Mouse (Mus musculus) lung, embryonic 14.5 days (tissue): Measurements from ENCODE around the gene Daam2. TPM values are rescaled to one million over a fixed set of nuclear protein-coding genes. Genes with fewer than 3 reads are reported as not detected.
A peak's percentile ranks its signal among the peaks of the same experiment; 100 is the strongest.
"Not testable (repeated sequence)": the region's sequence is repeated elsewhere in the genome, so short reads cannot be mapped to it uniquely, and the experiment has no call there.

Experiments
- ATAC-seq: fragments of 200-750 bp; cut with Nextera tagmentation; 2 replicates; pipeline ENCODE4 v1.8.0; 2017; ENCODE audit warnings: mild to moderate bottlenecking, moderate TSS enrichment, moderate library complexity; ENCODE audit not compliant: insufficient read depth
- DNase-seq: peaks from one replicate; pipeline ENCODE4 v3.0.0-alpha.2; 2015
- H3K27ac ChIP-seq: fragments of 300-500 bp; sonication (generic); 2 replicates; pipeline ENCODE4 v1.5.1; 2014; ENCODE audit warnings: low read depth, mild to moderate bottlenecking, moderate library complexity
- H3K27me3 ChIP-seq: fragments of 300-500 bp; sonication (generic); 2 replicates; pipeline ENCODE4 v1.6.1; 2014; ENCODE audit warnings: low read length, control low read depth; ENCODE audit not compliant: insufficient read depth
- H3K36me3 ChIP-seq: fragments of 300-500 bp; sonication (generic); 2 replicates; pipeline ENCODE4 v1.6.1; 2014; ENCODE audit warnings: control low read depth; ENCODE audit not compliant: insufficient read depth
- H3K4me1 ChIP-seq: fragments of 300-500 bp; sonication (generic); 2 replicates; pipeline ENCODE4 v1.6.1; 2014; ENCODE audit warnings: antibody characterized with exemption, control low read depth; ENCODE audit not compliant: insufficient read depth
- H3K4me2 ChIP-seq: fragments of 300-500 bp; sonication (generic); 2 replicates; pipeline ENCODE4 v1.6.1; 2014; ENCODE audit warnings: mild to moderate bottlenecking
- H3K4me3 ChIP-seq: fragments of 300-500 bp; sonication (generic); 2 replicates; pipeline ENCODE4 v1.5.1; 2014; ENCODE audit warnings: low read depth, low read length
- H3K9ac ChIP-seq: fragments of 300-500 bp; sonication (generic); 2 replicates; pipeline ENCODE4 v1.6.1; 2014
- H3K9me3 ChIP-seq: fragments of 300-500 bp; sonication (generic); 2 replicates; pipeline ENCODE4 v1.6.1; 2016; ENCODE audit warnings: low read depth, low read length, control low read depth
- CTCF ChIP-seq: IDR thresholded peaks from 2 replicates; pipeline ENCODE4 v1.5.1; 2016; ENCODE audit warnings: antibody characterized with exemption, low read depth
- WGBS: fragments of 180-500 bp; shearing (Covaris S2); extraction: QIAGEN DNeasy Blood & Tissue Kit; methylation state at CpG from one replicate; pipeline ENCODE4 v1.1.7; 2014; 5-methylcytosine and 5-hydroxymethylcytosine counted together
- polyA plus RNA-seq: library from polyadenylated mRNA; unstranded; fragments of >200 nt; fragmentation: Nextera tagmentation; extraction: Ambion mirVana; gene quantifications from 2 replicates; pipeline ENCODE4 v1.2.1, GENCODE M21; 2014

The Daam2 gene
- polyA plus RNA-seq, 1 experiment from 2014 or later: 18.1 TPM

DNA sequence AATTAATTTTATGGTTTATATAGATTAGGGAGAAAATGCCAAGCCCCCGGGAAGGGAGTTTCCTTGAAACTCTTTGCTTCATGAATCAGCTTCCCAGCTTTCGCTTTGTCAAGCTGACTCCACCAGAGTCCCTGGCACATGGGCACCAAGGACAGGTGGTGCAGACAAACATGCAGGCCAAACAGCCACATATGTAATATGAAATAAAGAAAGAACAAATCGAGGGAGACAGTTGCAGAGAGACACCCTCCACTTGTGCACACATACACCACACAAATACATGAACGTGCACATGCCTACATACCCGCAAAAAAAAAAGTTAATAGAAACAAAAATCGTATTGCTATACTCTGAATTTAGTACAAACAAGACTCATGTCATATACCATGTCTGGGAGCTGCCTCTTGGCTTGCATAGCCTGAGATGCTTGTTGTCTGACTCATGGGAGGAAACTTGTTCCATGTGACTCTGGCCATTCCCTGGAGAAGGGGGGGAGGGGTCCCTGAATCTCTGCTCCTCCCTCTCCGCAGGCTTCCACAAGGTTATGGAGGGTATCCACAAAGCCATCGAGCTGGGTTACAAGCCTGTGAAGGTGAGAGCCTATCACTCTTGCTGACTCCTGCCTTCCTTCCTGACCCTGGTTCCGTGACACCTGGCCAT, 115.4 kb downstream of the Daam2 start:
- no peaks in the 10 kb centered on the region for H3K9me3 ChIP-seq
- ATAC-seq (0 out of 2 replicates have a peak, but pooled peaks have one; percentile 19), DNase-seq (no peak)
- H3K9ac ChIP-seq: no peak overlapping the region
- no peak overlapping the region for H3K4me2 ChIP-seq
- no peak overlapping the region for H3K27ac ChIP-seq
- H3K4me1 ChIP-seq: no peaks in the 10 kb centered on the region
- WGBS: 49% methylated on average over 8 of the region's 9 CpGs
- TF ChIP-seq CTCF: no peak
- no peak overlapping the region for H3K4me3 ChIP-seq
- H3K27me3 ChIP-seq: no peaks in the 10 kb centered on the region
- H3K36me3 ChIP-seq: peaks cover 29% of the 10 kb centered on the region

DNA sequence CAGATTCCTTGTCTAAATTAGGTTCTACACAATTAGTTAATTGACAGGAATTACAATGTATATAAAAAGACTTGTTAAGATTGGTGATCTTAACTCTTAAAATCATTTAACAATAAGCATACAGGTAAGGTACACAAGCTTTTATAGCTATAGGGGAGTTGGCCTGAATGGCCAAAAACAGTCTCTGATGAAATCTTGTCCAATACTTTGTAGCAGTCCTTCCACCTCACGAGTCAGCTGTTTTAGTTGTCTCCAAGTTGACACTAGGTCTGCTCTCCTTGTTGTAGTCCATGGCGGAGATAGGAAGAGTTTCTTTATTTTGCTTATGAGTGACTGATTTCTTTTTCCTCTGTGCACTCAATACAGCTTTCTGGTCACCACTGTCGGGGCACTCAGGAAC, 121.3 kb downstream of the Daam2 start:
- not testable (repeated sequence) for H3K4me1 ChIP-seq, ATAC-seq, H3K27me3 ChIP-seq, H3K9ac ChIP-seq, H3K4me2 ChIP-seq, H3K9me3 ChIP-seq, H3K27ac ChIP-seq, DNase-seq, H3K4me3 ChIP-seq
- 28% methylated on average over 3 of the region's 3 CpGs for WGBS
- H3K36me3 ChIP-seq: peaks cover 20% of the 10 kb centered on the region

DNA sequence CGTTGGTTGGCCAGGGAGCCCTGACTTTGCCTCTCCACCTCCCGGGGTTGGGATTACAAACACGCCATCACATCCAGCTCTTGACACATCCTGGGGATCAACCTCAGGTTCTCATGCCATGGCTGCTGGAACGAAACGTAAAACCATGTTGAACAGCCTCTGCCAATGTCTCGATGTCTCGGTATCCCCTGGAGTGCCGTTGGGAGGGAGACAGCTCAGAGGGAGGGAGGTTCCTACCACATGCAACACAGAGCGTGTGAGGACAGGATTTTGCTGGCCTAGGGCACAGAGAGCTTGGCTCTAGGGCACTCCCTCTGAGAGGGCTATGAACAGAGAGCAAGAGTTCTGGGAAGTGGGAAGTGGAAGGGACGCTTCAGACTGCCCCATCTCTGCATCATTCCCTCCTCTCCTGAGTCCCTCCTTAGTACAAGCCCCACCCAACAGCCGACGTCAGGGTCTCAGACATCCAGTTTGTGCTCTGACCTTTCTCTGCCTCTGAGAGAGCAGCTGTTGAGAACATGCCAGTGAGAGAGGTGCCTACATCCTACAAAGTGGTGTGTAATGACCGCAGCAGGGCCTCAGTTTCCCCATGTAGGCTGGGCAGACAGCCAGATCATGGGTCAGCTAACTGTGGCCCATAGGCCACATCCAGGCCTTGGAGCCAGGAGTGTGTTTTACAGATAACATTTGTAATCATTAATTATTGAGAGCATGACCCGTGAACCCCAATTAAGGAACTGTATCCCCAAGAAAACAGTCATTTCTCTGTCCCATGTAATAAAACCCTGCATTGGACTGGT, 123.6 kb downstream of the Daam2 start:
- H3K9ac ChIP-seq: no peak overlapping the region
- no peak for TF ChIP-seq CTCF
- DNase-seq (no peak), ATAC-seq (peak; percentile 41; the same call in 1 of the 2 replicates)
- H3K4me1 ChIP-seq: peaks cover 3% of the 10 kb centered on the region; the same call in 1 of the 2 replicates
- no peak overlapping the region for H3K27ac ChIP-seq
- H3K36me3 ChIP-seq: peaks cover 26% of the 10 kb centered on the region
- H3K4me2 ChIP-seq: no peak overlapping the region
- no peaks in the 10 kb centered on the region for H3K27me3 ChIP-seq
- H3K4me3 ChIP-seq: no peak overlapping the region
- H3K9me3 ChIP-seq: no peaks in the 10 kb centered on the region
- 63% methylated on average over 14 of the region's 14 CpGs for WGBS

DNA sequence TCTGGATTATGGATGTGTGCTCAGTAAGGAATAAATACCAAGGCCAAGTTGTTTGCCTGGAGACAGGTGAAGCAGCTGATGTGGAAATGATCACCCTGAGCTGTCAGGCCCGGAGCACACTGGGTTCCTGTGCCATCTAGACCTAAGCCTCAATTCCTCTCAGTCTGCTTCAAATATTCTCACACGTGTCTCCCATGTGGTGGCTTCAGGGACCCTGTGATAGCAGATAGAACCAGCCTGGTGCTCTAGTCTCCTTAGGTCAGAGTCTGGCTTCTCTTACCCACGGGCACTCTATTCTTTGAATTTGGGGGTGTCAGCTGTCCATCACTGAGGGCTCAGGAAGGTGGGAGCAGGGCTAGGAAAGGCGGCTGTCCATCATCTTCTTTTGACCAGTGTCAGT, 124.4 kb downstream of the Daam2 start:
- WGBS: 81% methylated on average over 4 of the region's 4 CpGs
- H3K27me3 ChIP-seq: no peaks in the 10 kb centered on the region

DNA sequence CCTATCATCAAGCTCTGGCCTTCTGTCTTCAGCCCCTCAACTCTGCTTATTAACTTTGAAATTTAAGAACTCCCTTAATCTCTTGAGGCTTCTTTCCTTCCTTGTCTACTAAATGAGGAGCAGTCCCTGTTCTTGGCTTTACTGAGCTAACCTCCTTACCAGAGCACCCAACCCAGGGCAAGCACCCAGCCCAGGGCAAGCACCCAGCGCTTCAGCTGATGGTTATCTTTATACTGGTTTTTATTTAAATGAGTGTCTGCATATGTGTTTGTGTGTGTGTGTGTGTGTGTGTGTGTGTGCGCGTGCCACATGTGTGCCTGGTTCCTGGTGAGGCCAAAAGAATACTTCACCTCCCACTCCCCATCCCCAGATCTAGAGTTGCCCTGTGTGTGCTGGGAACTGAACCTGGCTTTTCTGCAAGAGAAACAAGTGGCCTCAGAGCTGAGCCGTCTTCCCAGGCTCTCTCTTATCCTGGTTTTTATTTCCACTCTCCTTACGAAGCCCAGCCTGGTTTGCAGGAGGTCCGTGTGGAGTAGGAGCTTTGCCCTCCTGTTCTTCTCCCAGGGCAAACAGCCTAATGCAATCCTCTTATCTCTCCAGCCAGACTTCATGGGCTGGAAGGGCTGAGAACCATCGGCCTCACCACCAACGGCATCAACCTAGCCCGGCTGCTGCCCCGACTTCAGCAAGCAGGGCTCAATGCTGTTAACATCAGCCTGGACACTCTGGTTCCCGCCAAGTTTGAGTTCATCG, 125.1 kb downstream of the Daam2 start:
- DNase-seq (no peak), ATAC-seq (peak; percentile 49; the same call in 1 of the 2 replicates)

More for the DNA sequence above, 124.4 kb downstream of the Daam2 start:
- Histone ChIP-seq H3K4me2 (no peak overlapping the region), H3K9me3 (no peaks in the 10 kb centered on the region), H3K36me3 (peaks cover 34% of the 10 kb centered on the region), H3K9ac (no peak overlapping the region), H3K27ac (no peak overlapping the region), H3K4me3 (no peak overlapping the region), H3K4me1 (peaks cover 3% of the 10 kb centered on the region; the same call in 1 of the 2 replicates)
- no peak for DNase-seq
- TF ChIP-seq CTCF: no peak
- ATAC-seq: no peak

DNA sequence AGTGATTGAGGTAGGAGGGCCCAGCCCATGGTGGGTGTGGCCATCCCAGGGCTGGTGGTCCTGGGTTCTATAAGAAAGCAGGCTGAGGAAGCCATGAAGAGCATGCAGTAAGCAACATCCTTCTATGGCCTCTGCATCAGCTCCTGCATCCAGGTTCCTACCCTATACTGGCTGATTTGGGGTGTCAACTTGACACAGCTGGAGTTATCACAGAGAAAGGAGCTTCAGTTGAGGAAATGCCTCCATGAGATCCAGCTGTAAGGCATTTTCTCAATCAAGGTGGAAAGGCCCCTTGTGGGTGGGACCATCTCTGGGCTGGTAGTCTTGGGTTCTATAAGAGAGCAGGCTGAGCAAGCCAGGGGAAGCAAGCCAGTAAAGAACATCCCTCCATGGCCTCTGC, 126.8 kb downstream of the Daam2 start:
- not testable (repeated sequence) for H3K9ac ChIP-seq, H3K27ac ChIP-seq, H3K4me1 ChIP-seq, H3K27me3 ChIP-seq, ATAC-seq, H3K9me3 ChIP-seq, H3K4me2 ChIP-seq, DNase-seq, H3K4me3 ChIP-seq
- H3K36me3 ChIP-seq: peaks cover 45% of the 10 kb centered on the region

More for the DNA sequence above, 125.1 kb downstream of the Daam2 start:
- TF ChIP-seq CTCF: no peak
- Histone ChIP-seq H3K4me2 (no peak overlapping the region), H3K9ac (no peak overlapping the region), H3K27ac (no peak overlapping the region), H3K9me3 (no peaks in the 10 kb centered on the region), H3K4me1 (peaks cover 3% of the 10 kb centered on the region; the same call in 1 of the 2 replicates), H3K4me3 (no peak overlapping the region), H3K36me3 (peaks cover 35% of the 10 kb centered on the region), H3K27me3 (no peaks in the 10 kb centered on the region)
- 53% methylated on average over 12 of the region's 12 CpGs for WGBS

DNA sequence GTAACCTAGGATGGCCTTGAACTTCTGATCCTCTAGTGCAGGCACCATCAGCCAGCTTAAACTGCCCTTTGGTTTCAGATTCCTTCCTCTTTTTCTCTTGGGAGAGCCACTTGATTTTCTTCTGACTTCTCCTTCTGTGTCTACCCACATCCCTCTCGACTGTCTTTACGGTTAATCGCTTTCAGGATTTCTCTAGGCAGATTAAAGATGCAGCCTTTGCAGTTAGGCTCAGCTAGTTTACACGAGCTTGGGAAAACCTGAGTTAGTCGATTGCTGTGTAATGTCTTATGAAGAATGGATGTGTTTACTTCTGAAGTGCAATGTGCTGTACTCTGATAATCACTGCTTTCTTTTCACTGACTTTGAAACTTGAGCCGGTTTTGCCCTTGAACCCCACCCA, 127.5 kb downstream of the Daam2 start:
- H3K27ac ChIP-seq: no peak overlapping the region
- DNase-seq: no peak
- no peak overlapping the region for H3K4me2 ChIP-seq
- H3K9ac ChIP-seq: no peak overlapping the region
- peaks cover 45% of the 10 kb centered on the region for H3K36me3 ChIP-seq
- peaks cover 3% of the 10 kb centered on the region; the same call in 1 of the 2 replicates for H3K4me1 ChIP-seq
- no peak overlapping the region for H3K4me3 ChIP-seq
- no peak for TF ChIP-seq CTCF
- 81% methylated on average over 6 of the region's 6 CpGs for WGBS
- ATAC-seq: no peak
- no peaks in the 10 kb centered on the region for H3K27me3 ChIP-seq
- H3K9me3 ChIP-seq: no peaks in the 10 kb centered on the region
